Mouse (Mus musculus) heart, postnatal 0 days (tissue): ENCODE measurements around the gene Krt9. TPM values are rescaled to one million over a fixed set of nuclear protein-coding genes. Genes with fewer than 3 reads are reported as not detected.

Experiments used
- ATAC-seq: fragments of 200-750 bp; cut with Nextera tagmentation; 2 replicates; pipeline ENCODE4 v1.8.0; 2017; ENCODE audit warnings: low read depth, moderate number of reproducible peaks, moderate library complexity; ENCODE audit not compliant: insufficient read depth
- DNase-seq: peaks from one replicate; pipeline ENCODE4 v3.0.0-alpha.2; 2016; ENCODE audit warnings: low spot score
- H3K27ac ChIP-seq: fragments of 300-500 bp; sonication (generic); 2 replicates; pipeline ENCODE4 v1.5.1; 2014; ENCODE audit warnings: low read depth, mild to moderate bottlenecking
- H3K27me3 ChIP-seq: fragments of 300-500 bp; sonication (generic); 2 replicates; pipeline ENCODE4 v1.6.1; 2014; ENCODE audit warnings: low read length, mixed read lengths; ENCODE audit not compliant: control insufficient read depth, insufficient read depth
- H3K36me3 ChIP-seq: fragments of 300-500 bp; sonication (generic); replicated peaks from 2 replicates; pipeline ENCODE4 v1.6.1; 2014; ENCODE audit warnings: low read length, mixed read lengths; ENCODE audit not compliant: control insufficient read depth, insufficient read depth
- H3K4me1 ChIP-seq: fragments of 300-500 bp; sonication (generic); 2 replicates; pipeline ENCODE4 v1.6.1; 2014; ENCODE audit warnings: antibody characterized with exemption; ENCODE audit not compliant: control insufficient read depth, insufficient read depth
- H3K4me2 ChIP-seq: fragments of 300-500 bp; sonication (generic); 2 replicates; pipeline ENCODE4 v1.6.1; 2014; ENCODE audit warnings: low read depth, mild to moderate bottlenecking, low read length, moderate library complexity
- H3K4me3 ChIP-seq: fragments of 300-500 bp; sonication (generic); 2 replicates; pipeline ENCODE4 v1.5.1; 2014; ENCODE audit warnings: low read depth, low read length
- H3K9ac ChIP-seq: fragments of 300-500 bp; sonication (generic); replicated peaks from 2 replicates; pipeline ENCODE4 v1.6.1; 2014; ENCODE audit warnings: low read depth, low read length, mixed read lengths
- H3K9me3 ChIP-seq: fragments of 300-500 bp; sonication (generic); replicated peaks from 2 replicates; pipeline ENCODE4 v1.6.1; 2016; ENCODE audit warnings: low read length; ENCODE audit not compliant: control insufficient read depth
- CTCF ChIP-seq: IDR thresholded peaks from 2 replicates; pipeline ENCODE4 v1.5.1; 2016; ENCODE audit warnings: antibody characterized with exemption, control low read depth, low read depth
- EP300 ChIP-seq: IDR thresholded peaks from 2 replicates; pipeline ENCODE4 v1.6.1; 2016; ENCODE audit warnings: antibody characterized with exemption, low read depth
- WGBS: fragments of 180-500 bp; shearing (Covaris S2); extraction: QIAGEN DNeasy Blood & Tissue Kit; methylation state at CpG from one replicate; pipeline ENCODE4 v1.1.7; 2014; 5-methylcytosine and 5-hydroxymethylcytosine counted together
- polyA plus RNA-seq: library from polyadenylated mRNA; unstranded; fragments of >200 nt; fragmentation: Nextera tagmentation; extraction: Ambion mirVana; gene quantifications from 2 replicates; pipeline ENCODE4 v1.2.1, GENCODE M21; 2015
- total RNA-seq: library from RNA; depleted of rRNA; stranded (reverse); fragments of >200 nt; gene quantifications from 2 replicates; pipeline ENCODE4 v1.2.3, GENCODE M21; 2014; ENCODE audit warnings: low replicate concordance

Krt9 gene
- total and polyA plus RNA-seq, 2 experiments from 2014 or later = not detected

- H3K27ac ChIP-seq = peak within 1 kb of the TSS; percentile 36; the same call in 1 of the 2 replicates
- no peaks in the 10 kb centered on the region for H3K9me3 ChIP-seq
- H3K4me2 ChIP-seq = no peak within 1 kb of the TSS
- TF ChIP-seq EP300 (no peak), CTCF (no peak)
- ATAC-seq (no peak), DNase-seq (no peak)
- no peak within 1 kb of the TSS for H3K4me3 ChIP-seq
- H3K9ac ChIP-seq = no peak within 1 kb of the TSS
- WGBS = 44% methylated on average over 9 of the region's 9 CpGs
- H3K4me1 ChIP-seq = peaks cover 14% of the 10 kb centered on the region
- peaks cover 10% of the 10 kb centered on the region; the same call in 1 of the 2 replicates for H3K27me3 ChIP-seq
- no peaks in the 10 kb centered on the region for H3K36me3 ChIP-seq
Measured at GRCm38 (mm10) chr11:100148615-100149330, 44.3 kb downstream of the Krt9 start, which contains the start of gene Krt19. Gene Krt19 (minus strand): TSS chr11:100148665.

- Histone ChIP-seq H3K9ac (no peak overlapping the region), H3K9me3 (no peaks in the 10 kb centered on the region)
Measured at GRCm38 (mm10) chr11:100147566-100148353, 45.3 kb downstream of the Krt9 start.

GRCm38 (mm10) chr11:100145858-100146560, 47.0 kb downstream of the Krt9 start:
- H3K9ac ChIP-seq = no peak overlapping the region
- H3K9me3 ChIP-seq = no peaks in the 10 kb centered on the region
- H3K27ac ChIP-seq = no peak overlapping the region
- H3K4me1 ChIP-seq = peaks cover 14% of the 10 kb centered on the region
- 1% methylated on average over 13 of the region's 13 CpGs for WGBS
- H3K4me3 ChIP-seq = peak overlapping the region; percentile 45
- TF ChIP-seq CTCF = no peak
- no peak for TF ChIP-seq EP300
- DNase-seq (peak; percentile 20), ATAC-seq (peak; percentile 34; the same call in 1 of the 2 replicates)
- H3K27me3 ChIP-seq = peaks cover 10% of the 10 kb centered on the region; the same call in 1 of the 2 replicates
- H3K4me2 ChIP-seq = peak overlapping the region; percentile 66
- no peaks in the 10 kb centered on the region for H3K36me3 ChIP-seq

More at GRCm38 (mm10) chr11:100147566-100148353, 45.3 kb downstream of the Krt9 start:
- no peak overlapping the region for H3K4me3 ChIP-seq
- DNase-seq = no peak
- peaks cover 14% of the 10 kb centered on the region for H3K4me1 ChIP-seq
- TF ChIP-seq CTCF (no peak), EP300 (no peak)
- WGBS = 43% methylated on average over 5 of the region's 5 CpGs
- peak overlapping the region; percentile 36; the same call in 1 of the 2 replicates for H3K27ac ChIP-seq
- ATAC-seq = no peak
- peaks cover 10% of the 10 kb centered on the region; the same call in 1 of the 2 replicates for H3K27me3 ChIP-seq
- no peak overlapping the region for H3K4me2 ChIP-seq
- no peaks in the 10 kb centered on the region for H3K36me3 ChIP-seq

- Histone ChIP-seq H3K27ac (no peak overlapping the region), H3K4me3 (peak overlapping the region; percentile 45)
- no peak for ATAC-seq
Measured at GRCm38 (mm10) chr11:100145104-100145503, 47.9 kb downstream of the Krt9 start.

GRCm38 (mm10) chr11:100140966-100141365, 52.1 kb downstream of the Krt9 start:
- Histone ChIP-seq H3K4me3 (no peak overlapping the region), H3K9ac (no peak overlapping the region), H3K27ac (no peak overlapping the region), H3K4me2 (no peak overlapping the region), H3K36me3 (no peaks in the 10 kb centered on the region), H3K9me3 (no peaks in the 10 kb centered on the region), H3K4me1 (peaks cover 10% of the 10 kb centered on the region), H3K27me3 (peaks cover 10% of the 10 kb centered on the region; the same call in 1 of the 2 replicates)
- TF ChIP-seq EP300 = no peak
- TF ChIP-seq CTCF = no peak
- no peak for ATAC-seq
- 74% methylated on average over 21 of the region's 21 CpGs for WGBS
- no peak for DNase-seq

More at GRCm38 (mm10) chr11:100145104-100145503, 47.9 kb downstream of the Krt9 start:
- Histone ChIP-seq H3K9ac (0 out of 2 replicates have a peak overlapping the region, but pooled peaks have one; percentile 30), H3K4me1 (peaks cover 14% of the 10 kb centered on the region), H3K36me3 (no peaks in the 10 kb centered on the region), H3K4me2 (peak overlapping the region; percentile 66), H3K9me3 (no peaks in the 10 kb centered on the region), H3K27me3 (peaks cover 10% of the 10 kb centered on the region; the same call in 1 of the 2 replicates)
- 0% methylated on average over 20 of the region's 20 CpGs for WGBS
- TF ChIP-seq EP300 (no peak), CTCF (no peak)
- DNase-seq = no peak
